Mouse (Mus musculus) thymus, adult 2 months (tissue): ENCODE measurements around the gene Esr1.

Source experiments
- CTCF ChIP-seq: fragments of 200-500 bp; IDR thresholded peaks from 2 replicates; pipeline ENCODE4 v1.5.1; 2012; ENCODE audit warnings: mild to moderate bottlenecking, control low read depth, low read length, moderate library complexity, borderline replicate concordance; ENCODE audit not compliant: control insufficient read depth, poor library complexity, insufficient read depth; ENCODE audit errors: extremely low read depth
- POLR2A ChIP-seq: fragments of 200-500 bp; IDR thresholded peaks from 2 replicates; pipeline ENCODE4 v1.6.1; 2012; ENCODE audit warnings: mild to moderate bottlenecking, low read length, control low read depth, moderate library complexity; ENCODE audit not compliant: control insufficient read depth, poor library complexity, insufficient read depth; ENCODE audit errors: extremely low read depth

- TF ChIP-seq POLR2A (no peak), CTCF (no peak)
Observed at GRCm38 (mm10) chr10:4673311-4673816, 62.0 kb downstream of the Esr1 start.
